Mouse (Mus musculus) midbrain, embryonic 10.5 days (tissue): ENCODE measurements around the gene C1ql4. TPM values are rescaled to one million over a fixed set of nuclear protein-coding genes. Genes with fewer than 3 reads are reported as not detected.
A peak's percentile ranks its signal among the peaks of the same experiment; 100 is the strongest.

Experiments used
- DNase-seq: peaks from one replicate; pipeline ENCODE4 v3.0.0-alpha.2; 2017; ENCODE audit warnings: low spot score
- H3K27ac ChIP-seq: fragments of 300-500 bp; sonication (generic); replicated peaks from 2 replicates; pipeline ENCODE4 v1.5.1; 2016; ENCODE audit warnings: mild to moderate bottlenecking
- H3K27me3 ChIP-seq: fragments of 300-500 bp; sonication (generic); 2 replicates; pipeline ENCODE4 v1.6.1; 2016; ENCODE audit warnings: low read depth, mild to moderate bottlenecking; ENCODE audit not compliant: poor library complexity, severe bottlenecking
- H3K36me3 ChIP-seq: fragments of 300-500 bp; sonication (generic); 2 replicates; pipeline ENCODE4 v1.6.1; 2016; ENCODE audit warnings: mild to moderate bottlenecking, moderate library complexity
- H3K4me1 ChIP-seq: fragments of 300-500 bp; sonication (generic); 2 replicates; pipeline ENCODE4 v1.6.1; 2016
- H3K4me3 ChIP-seq: fragments of 300-500 bp; sonication (generic); 2 replicates; pipeline ENCODE4 v1.5.1; 2016; ENCODE audit warnings: mild to moderate bottlenecking, moderate library complexity
- H3K9me3 ChIP-seq: fragments of 300-500 bp; sonication (generic); replicated peaks from 2 replicates; pipeline ENCODE4 v1.6.1; 2016; ENCODE audit warnings: mild to moderate bottlenecking
- WGBS: fragments of 180-500 bp; shearing (Covaris S2); methylation state at CpG from one replicate; pipeline ENCODE4 v1.1.7; 2016; 5-methylcytosine and 5-hydroxymethylcytosine counted together
- polyA plus RNA-seq: library from polyadenylated mRNA; unstranded; fragments of >200 nt; fragmentation: Nextera tagmentation; extraction: Ambion mirVana; gene quantifications from 2 replicates; pipeline ENCODE4 v1.2.1, GENCODE M21; 2016

Gene C1ql4
- polyA plus RNA-seq, 1 experiment from 2014 or later, result 0.21 TPM

- no peak for DNase-seq
- 1% methylated on average over 24 of the region's 24 CpGs for WGBS
- Histone ChIP-seq H3K27me3 (peaks cover 99% of the 10 kb centered on the region), H3K4me1 (peaks cover 67% of the 10 kb centered on the region), H3K36me3 (no peaks in the 10 kb centered on the region), H3K4me3 (peak overlapping the region; percentile 55), H3K27ac (peak overlapping the region; percentile 76), H3K9me3 (no peaks in the 10 kb centered on the region)
Measured at GRCm38 (mm10) chr15:99096061-99096793, 8.6 kb upstream of the C1ql4 start.

GRCm38 (mm10) chr15:99095356-99095755, 7.7 kb upstream of the C1ql4 start:
- H3K9me3 ChIP-seq, result no peaks in the 10 kb centered on the region
- H3K36me3 ChIP-seq, result no peaks in the 10 kb centered on the region
- no peak for DNase-seq
- 3% methylated on average over 6 of the region's 6 CpGs for WGBS
- peak overlapping the region; percentile 35 for H3K4me3 ChIP-seq
- H3K4me1 ChIP-seq, result peaks cover 75% of the 10 kb centered on the region
- H3K27me3 ChIP-seq, result peaks cover 99% of the 10 kb centered on the region
- no peak overlapping the region for H3K27ac ChIP-seq

- Histone ChIP-seq H3K4me3 (peak overlapping the region; percentile 35), H3K9me3 (no peaks in the 10 kb centered on the region), H3K27me3 (peaks cover 99% of the 10 kb centered on the region), H3K27ac (0 out of 2 replicates have a peak overlapping the region, but pooled peaks have one; percentile 13), H3K36me3 (no peaks in the 10 kb centered on the region), H3K4me1 (peaks cover 81% of the 10 kb centered on the region)
- 1% methylated on average over 27 of the region's 27 CpGs for WGBS
- DNase-seq, result peak; percentile 42
Measured at GRCm38 (mm10) chr15:99094631-99095270, 7.1 kb upstream of the C1ql4 start.

GRCm38 (mm10) chr15:99093291-99094258, 6.0 kb upstream of the C1ql4 start:
- Histone ChIP-seq H3K27ac (peak overlapping the region; percentile 81), H3K27me3 (peaks cover 99% of the 10 kb centered on the region), H3K4me3 (peak overlapping the region; percentile 61), H3K4me1 (peaks cover 83% of the 10 kb centered on the region), H3K9me3 (no peaks in the 10 kb centered on the region), H3K36me3 (no peaks in the 10 kb centered on the region)
- under 1% methylated on average over 55 of the region's 56 CpGs for WGBS
- peak; percentile 78 for DNase-seq

GRCm38 (mm10) chr15:99092870-99093269, 5.3 kb upstream of the C1ql4 start, which contains the start of gene Dnajc22:
TSS of gene Dnajc22 (plus strand) at chr15:99093170.
- DNase-seq, result no peak
- H3K4me1 ChIP-seq, result peaks cover 83% of the 10 kb centered on the region

GRCm38 (mm10) chr15:99089069-99089468, 1.5 kb upstream of the C1ql4 start:
- Histone ChIP-seq H3K4me3 (peak overlapping the region; percentile 47), H3K27ac (no peak overlapping the region), H3K9me3 (no peaks in the 10 kb centered on the region), H3K36me3 (no peaks in the 10 kb centered on the region), H3K27me3 (peaks cover 100% of the 10 kb centered on the region), H3K4me1 (peaks cover 63% of the 10 kb centered on the region)
- DNase-seq, result no peak
- 9% methylated on average over 14 of the region's 14 CpGs for WGBS

More at GRCm38 (mm10) chr15:99092870-99093269, 5.3 kb upstream of the C1ql4 start, which contains the start of gene Dnajc22:
- H3K4me3 ChIP-seq, result peak within 1 kb of the TSS; percentile 61
- no peaks in the 10 kb centered on the region for H3K9me3 ChIP-seq
- H3K27ac ChIP-seq, result peak within 1 kb of the TSS; percentile 81
- peaks cover 99% of the 10 kb centered on the region for H3K27me3 ChIP-seq
- H3K36me3 ChIP-seq, result no peaks in the 10 kb centered on the region
- 10% methylated on average over 8 of the region's 8 CpGs for WGBS

- peak; percentile 86 for DNase-seq
- Histone ChIP-seq H3K4me1 (peaks cover 60% of the 10 kb centered on the region), H3K27me3 (peaks cover 100% of the 10 kb centered on the region), H3K27ac (no peak overlapping the region; the same call in 1 of the 2 replicates), H3K4me3 (peak overlapping the region; percentile 47), H3K36me3 (peaks cover 6% of the 10 kb centered on the region), H3K9me3 (no peaks in the 10 kb centered on the region)
- 1% methylated on average over 27 of the region's 27 CpGs for WGBS
Measured at GRCm38 (mm10) chr15:99088292-99088691, 675 bp upstream of the C1ql4 start.

- WGBS, result 69% methylated on average over 4 of the region's 4 CpGs
- H3K4me1 ChIP-seq, result peaks cover 51% of the 10 kb centered on the region
- no peak overlapping the region for H3K4me3 ChIP-seq
- no peaks in the 10 kb centered on the region for H3K9me3 ChIP-seq
- peaks cover 92% of the 10 kb centered on the region for H3K27me3 ChIP-seq
- H3K36me3 ChIP-seq, result peaks cover 28% of the 10 kb centered on the region
- H3K27ac ChIP-seq, result no peak overlapping the region
- no peak for DNase-seq
Measured at GRCm38 (mm10) chr15:99085997-99086396, 1.6 kb downstream of the C1ql4 start.

GRCm38 (mm10) chr15:99084618-99085017, 3.0 kb downstream of the C1ql4 start:
- H3K27me3 ChIP-seq, result peaks cover 78% of the 10 kb centered on the region
- peaks cover 37% of the 10 kb centered on the region for H3K4me1 ChIP-seq
- no peak for DNase-seq
- peak overlapping the region; percentile 26; the same call in 1 of the 2 replicates for H3K4me3 ChIP-seq
- WGBS, result 7% methylated on average over 19 of the region's 19 CpGs
- H3K9me3 ChIP-seq, result no peaks in the 10 kb centered on the region
- H3K27ac ChIP-seq, result no peak overlapping the region
- peaks cover 42% of the 10 kb centered on the region for H3K36me3 ChIP-seq

- Histone ChIP-seq H3K27ac (no peak overlapping the region), H3K36me3 (peaks cover 48% of the 10 kb centered on the region), H3K27me3 (peaks cover 72% of the 10 kb centered on the region), H3K4me1 (peaks cover 31% of the 10 kb centered on the region), H3K4me3 (peak overlapping the region; percentile 26; the same call in 1 of the 2 replicates), H3K9me3 (no peaks in the 10 kb centered on the region)
- WGBS, result 6% methylated on average over 11 of the region's 11 CpGs
- DNase-seq, result no peak
Measured at GRCm38 (mm10) chr15:99083867-99084557, 3.6 kb downstream of the C1ql4 start.

GRCm38 (mm10) chr15:99083258-99083657, 4.4 kb downstream of the C1ql4 start:
- Histone ChIP-seq H3K27me3 (peaks cover 64% of the 10 kb centered on the region), H3K4me3 (peak overlapping the region; percentile 4; the same call in 1 of the 2 replicates), H3K9me3 (no peaks in the 10 kb centered on the region), H3K4me1 (peaks cover 28% of the 10 kb centered on the region), H3K27ac (no peak overlapping the region), H3K36me3 (peaks cover 56% of the 10 kb centered on the region)
- 74% methylated on average over 9 of the region's 9 CpGs for WGBS
- no peak for DNase-seq

GRCm38 (mm10) chr15:99082840-99083239, 4.8 kb downstream of the C1ql4 start:
- peaks cover 60% of the 10 kb centered on the region for H3K27me3 ChIP-seq
- no peak for DNase-seq
- H3K4me3 ChIP-seq, result no peak overlapping the region
- no peaks in the 10 kb centered on the region for H3K9me3 ChIP-seq
- H3K27ac ChIP-seq, result no peak overlapping the region
- peaks cover 28% of the 10 kb centered on the region for H3K4me1 ChIP-seq
- H3K36me3 ChIP-seq, result peaks cover 60% of the 10 kb centered on the region
- 94% methylated on average over 16 of the region's 16 CpGs for WGBS
